Mouse (Mus musculus): ENCODE data around the gene Ptov1.

GRCm38 (mm10) chr7:44908706-44909476, 39.3 kb upstream of the Ptov1 start:
- TF ChIP-seq CTCF (IDR thresholded peaks at IDR 0.05; ENCODE audit: low read depth), result no peak
- TF ChIP-seq EP300 (IDR thresholded peaks at IDR 0.05; ENCODE audit: low read depth), result no peak
